Mouse (Mus musculus) kidney, adult 2 months (tissue): ENCODE results near the gene Rin2. TPM values are rescaled to one million over a fixed set of nuclear protein-coding genes. Genes with fewer than 3 reads are reported as not detected.

Experiments
- DNase-seq: peaks from one replicate; pipeline ENCODE4 v3.0.0; 2021
- H3K27ac ChIP-seq: fragments of 200-500 bp; 2 replicates; pipeline ENCODE4 v1.5.1; 2012; ENCODE audit warnings: low read depth, low read length, control low read depth, inconsistent platforms; ENCODE audit not compliant: insufficient read depth
- H3K27me3 ChIP-seq: fragments of 200-500 bp; replicated peaks from 2 replicates; pipeline ENCODE4 v1.6.1; 2012; ENCODE audit warnings: mild to moderate bottlenecking, moderate library complexity, low read length, inconsistent platforms; ENCODE audit not compliant: control insufficient read depth, insufficient read depth
- H3K36me3 ChIP-seq: fragments of 200-500 bp; 2 replicates; pipeline ENCODE4 v1.6.1; 2012; ENCODE audit warnings: mild to moderate bottlenecking, moderate library complexity, low read length, inconsistent platforms; ENCODE audit not compliant: control insufficient read depth, insufficient read depth
- H3K4me1 ChIP-seq: fragments of 200-500 bp; 2 replicates; pipeline ENCODE4 v1.6.1; 2011; ENCODE audit warnings: low read length; ENCODE audit not compliant: control insufficient read depth, insufficient read depth
- H3K4me3 ChIP-seq: fragments of 200-500 bp; 2 replicates; pipeline ENCODE4 v1.5.1; 2011; ENCODE audit warnings: mild to moderate bottlenecking, low read depth, low read length, control low read depth; ENCODE audit not compliant: insufficient read depth
- CTCF ChIP-seq: fragments of 200-500 bp; conservative IDR thresholded peaks from 2 replicates; pipeline ENCODE4 v1.5.1; 2011; ENCODE audit warnings: low read depth, mild to moderate bottlenecking, control low read depth, low read length, moderate library complexity, mixed read lengths; ENCODE audit not compliant: insufficient read depth, insufficient read length
- POLR2A ChIP-seq: fragments of 200-500 bp; IDR thresholded peaks from one replicate; pipeline ENCODE4 v1.6.1; 2011; ENCODE audit warnings: low read depth, low read length, control low read depth
- WGBS: fragments of 180-500 bp; shearing (Covaris S2); methylation state at CpG from one replicate; pipeline ENCODE4 v1.1.7; 2018; 5-methylcytosine and 5-hydroxymethylcytosine counted together
- polyA plus RNA-seq: library from polyadenylated mRNA; depleted of rRNA; stranded (reverse); fragments of >200 nt; gene quantifications from 2 replicates; pipeline ENCODE4 v1.2.3, GENCODE M21; 2012

Gene Rin2
- polyA plus RNA-seq, 1 experiment = 18.8 TPM

- WGBS = 22% methylated on average over 1 of the region's 1 CpGs
- no peak for DNase-seq
- H3K36me3 ChIP-seq = no peaks in the 10 kb centered on the region
- no peak overlapping the region for H3K27ac ChIP-seq
- TF ChIP-seq CTCF = no peak
- TF ChIP-seq POLR2A = no peak
- H3K4me3 ChIP-seq = no peak overlapping the region
- no peaks in the 10 kb centered on the region for H3K27me3 ChIP-seq
- no peaks in the 10 kb centered on the region for H3K4me1 ChIP-seq
Measured at GRCm38 (mm10) chr2:145656716-145657115, 18.3 kb upstream of the Rin2 start.

GRCm38 (mm10) chr2:145661242-145661641 is 13.8 kb upstream of the Rin2 start:
- Histone ChIP-seq H3K4me1 (peaks cover 5% of the 10 kb centered on the region; the same call in 1 of the 2 replicates), H3K27me3 (no peaks in the 10 kb centered on the region), H3K27ac (no peak overlapping the region), H3K36me3 (no peaks in the 10 kb centered on the region), H3K4me3 (no peak overlapping the region)
- WGBS = 62% methylated on average over 7 of the region's 7 CpGs
- TF ChIP-seq CTCF (no peak), POLR2A (no peak)
- no peak for DNase-seq

- Histone ChIP-seq H3K27ac (peak overlapping the region; percentile 45; the same call in 1 of the 2 replicates), H3K4me1 (peaks cover 5% of the 10 kb centered on the region; the same call in 1 of the 2 replicates), H3K4me3 (no peak overlapping the region), H3K36me3 (no peaks in the 10 kb centered on the region), H3K27me3 (no peaks in the 10 kb centered on the region)
- 54% methylated on average over 7 of the region's 7 CpGs for WGBS
- DNase-seq = no peak
- no peak for TF ChIP-seq POLR2A
- no peak for TF ChIP-seq CTCF
Measured at GRCm38 (mm10) chr2:145663899-145664298, 11.1 kb upstream of the Rin2 start.

GRCm38 (mm10) chr2:145664311-145664710 is 10.7 kb upstream of the Rin2 start:
- H3K27ac ChIP-seq = peak overlapping the region; percentile 45; the same call in 1 of the 2 replicates
- DNase-seq = peak; percentile 61

GRCm38 (mm10) chr2:145668135-145668534 is 6.9 kb upstream of the Rin2 start:
- H3K36me3 ChIP-seq = no peaks in the 10 kb centered on the region
- no peak overlapping the region for H3K27ac ChIP-seq
- peaks cover 5% of the 10 kb centered on the region; the same call in 1 of the 2 replicates for H3K4me1 ChIP-seq
- no peaks in the 10 kb centered on the region for H3K27me3 ChIP-seq
- DNase-seq = no peak
- 62% methylated on average over 4 of the region's 4 CpGs for WGBS
- no peak for TF ChIP-seq CTCF
- TF ChIP-seq POLR2A = no peak
- H3K4me3 ChIP-seq = no peak overlapping the region

More at GRCm38 (mm10) chr2:145664311-145664710, 10.7 kb upstream of the Rin2 start:
- H3K27me3 ChIP-seq = no peaks in the 10 kb centered on the region
- H3K36me3 ChIP-seq = no peaks in the 10 kb centered on the region
- WGBS = 47% methylated on average over 2 of the region's 2 CpGs
- TF ChIP-seq POLR2A (no peak), CTCF (no peak)
- H3K4me3 ChIP-seq = no peak overlapping the region
- peaks cover 5% of the 10 kb centered on the region; the same call in 1 of the 2 replicates for H3K4me1 ChIP-seq

GRCm38 (mm10) chr2:145670131-145670530 is 4.9 kb upstream of the Rin2 start:
- no peak for DNase-seq
- Histone ChIP-seq H3K27ac (no peak overlapping the region), H3K4me1 (no peaks in the 10 kb centered on the region), H3K36me3 (no peaks in the 10 kb centered on the region), H3K4me3 (no peak overlapping the region), H3K27me3 (no peaks in the 10 kb centered on the region)
- TF ChIP-seq POLR2A = no peak
- WGBS = 76% methylated on average over 4 of the region's 4 CpGs

GRCm38 (mm10) chr2:145674496-145675141 is 396 bp upstream of the Rin2 start:
- Histone ChIP-seq H3K4me3 (peak overlapping the region; percentile 69), H3K4me1 (peaks cover 5% of the 10 kb centered on the region; the same call in 1 of the 2 replicates), H3K36me3 (no peaks in the 10 kb centered on the region), H3K27me3 (no peaks in the 10 kb centered on the region), H3K27ac (no peak overlapping the region; the same call in 1 of the 2 replicates)
- no peak for DNase-seq
- 4% methylated on average over 23 of the region's 23 CpGs for WGBS
- no peak for TF ChIP-seq POLR2A
